Mouse (Mus musculus) adrenal gland, adult 8-10 months (tissue): Measurements from ENCODE around the gene Loxl3. TPM values are rescaled to one million over a fixed set of nuclear protein-coding genes. Genes with fewer than 3 reads are reported as not detected.

Experiments used
- DNase-seq: peaks from one replicate; pipeline ENCODE4 v3.0.0; 2022
- total RNA-seq, 4 experiments: library from RNA; stranded (reverse); gene quantifications; 2 replicates each; pipeline ENCODE4 v1.2.4; 2022

Gene Loxl3
- total RNA-seq: 1 to 10 TPM; 2.2 to 4.8 (median 4.1) TPM

GRCm38 (mm10) chr6:83033249-83034185 is at the start of gene Loxl3, which contains the start of gene Dok1:
TSS of gene Loxl3 (plus strand) at chr6:83034173.
TSS of gene Dok1 (minus strand) at chr6:83033471.
- peak; percentile 63 for DNase-seq

- DNase-seq: no peak
These were observed 46.5 kb upstream of the Loxl3 start for GRCm38 (mm10) chr6:82987411-82987971.

- no peak for DNase-seq
These were observed 40.3 kb upstream of the Loxl3 start for GRCm38 (mm10) chr6:82993696-82994095.

GRCm38 (mm10) chr6:82994372-82994771 is 39.6 kb upstream of the Loxl3 start:
- no peak for DNase-seq

- peak; percentile 92 for DNase-seq
These were observed 37.1 kb upstream of the Loxl3 start for GRCm38 (mm10) chr6:82996740-82997315.

GRCm38 (mm10) chr6:82997511-82998102 is 36.4 kb upstream of the Loxl3 start:
- peak; percentile 23 for DNase-seq

- DNase-seq: no peak
These were observed 35.6 kb upstream of the Loxl3 start for GRCm38 (mm10) chr6:82998326-82998725.

- DNase-seq: no peak
These were observed 34.0 kb upstream of the Loxl3 start for GRCm38 (mm10) chr6:82999986-83000385.

GRCm38 (mm10) chr6:83003082-83003481 is 30.9 kb upstream of the Loxl3 start:
- DNase-seq: no peak

GRCm38 (mm10) chr6:83003850-83004249 is 30.1 kb upstream of the Loxl3 start:
- DNase-seq: no peak

GRCm38 (mm10) chr6:83004309-83004708 is 29.7 kb upstream of the Loxl3 start:
- DNase-seq: no peak

- no peak for DNase-seq
These were observed 29.1 kb upstream of the Loxl3 start for GRCm38 (mm10) chr6:83004872-83005271.

- no peak for DNase-seq
These were observed 28.4 kb upstream of the Loxl3 start for GRCm38 (mm10) chr6:83005444-83006011.

GRCm38 (mm10) chr6:83006114-83006513 is 27.9 kb upstream of the Loxl3 start:
- no peak for DNase-seq

GRCm38 (mm10) chr6:83008659-83009058 is 25.3 kb upstream of the Loxl3 start:
- DNase-seq: no peak

GRCm38 (mm10) chr6:83010010-83010409 is 24.0 kb upstream of the Loxl3 start:
- DNase-seq: no peak

GRCm38 (mm10) chr6:83011255-83011654 is 22.7 kb upstream of the Loxl3 start:
- DNase-seq: no peak

- DNase-seq: no peak
These were observed 22.2 kb upstream of the Loxl3 start for GRCm38 (mm10) chr6:83011756-83012155.

GRCm38 (mm10) chr6:83013444-83013843 is 20.5 kb upstream of the Loxl3 start:
- DNase-seq: peak; percentile 26

- no peak for DNase-seq
These were observed 19.2 kb upstream of the Loxl3 start for GRCm38 (mm10) chr6:83014482-83015466.

- DNase-seq: no peak
These were observed 18.2 kb upstream of the Loxl3 start for GRCm38 (mm10) chr6:83015749-83016148.
